Mouse (Mus musculus) C2C12 (cell line): ENCODE results near the gene Snx1. TPM values are rescaled to one million over a fixed set of nuclear protein-coding genes. Genes with fewer than 3 reads are reported as not detected.

Experiments used
- H3K27me3 ChIP-seq: one replicate; pipeline ENCODE4 v1.6.1; 2011; ENCODE audit not compliant: control insufficient read depth, insufficient read depth, insufficient read length
- H3K36me3 ChIP-seq: one replicate; pipeline ENCODE4 v1.6.1; 2011; ENCODE audit not compliant: control insufficient read depth, insufficient read depth
- H3K4me3 ChIP-seq: one replicate; pipeline ENCODE4 v1.5.1; 2011; ENCODE audit warnings: mild to moderate bottlenecking, control low read depth; ENCODE audit not compliant: poor library complexity, insufficient read depth, severe bottlenecking
- H3K79me2 ChIP-seq: one replicate; pipeline ENCODE4 v1.6.1; 2011; ENCODE audit not compliant: control insufficient read depth, insufficient read depth
- H3K79me3 ChIP-seq: one replicate; pipeline ENCODE4 v1.6.1; 2011; ENCODE audit warnings: low read depth, control low read depth
- H3ac ChIP-seq: one replicate; pipeline ENCODE3; 2011; ENCODE audit warnings: low read depth; ENCODE audit not compliant: control insufficient read depth, insufficient read length
- CEBPB ChIP-seq: IDR thresholded peaks from one replicate; pipeline ENCODE4 v1.6.1; 2011; ENCODE audit warnings: low read depth, mild to moderate bottlenecking, control low read depth, moderate library complexity
- CTCF ChIP-seq: IDR thresholded peaks from one replicate; pipeline ENCODE4 v1.5.1; 2011; ENCODE audit not compliant: control insufficient read depth, insufficient read depth, insufficient read length
- FOSL1 ChIP-seq: IDR thresholded peaks from one replicate; pipeline ENCODE4 v1.8.0; 2011; ENCODE audit warnings: mild to moderate bottlenecking, low read length; ENCODE audit not compliant: poor library complexity, insufficient read depth, severe bottlenecking
- MAX ChIP-seq: IDR thresholded peaks from one replicate; pipeline ENCODE4 v1.6.1; 2011; ENCODE audit warnings: mild to moderate bottlenecking, control low read depth
- MYOD1 ChIP-seq: IDR thresholded peaks from one replicate; pipeline ENCODE4 v1.6.1; 2011; ENCODE audit warnings: low read depth; ENCODE audit not compliant: control insufficient read depth, insufficient read length
- MYOG ChIP-seq: IDR thresholded peaks from one replicate; pipeline ENCODE4 v1.6.1; 2011; ENCODE audit not compliant: control insufficient read depth, insufficient read length; ENCODE audit errors: extremely low read depth
- USF1 ChIP-seq: IDR thresholded peaks from one replicate; pipeline ENCODE4 v1.6.1; 2011; ENCODE audit warnings: low read depth, mild to moderate bottlenecking, control low read depth, moderate library complexity
- polyA plus RNA-seq: library from polyadenylated mRNA; unstranded; fragments of >200 nt; fragmentation: generic; extraction: Trizol; gene quantifications from one replicate; pipeline ENCODE4 v1.2.1, GENCODE M21; 2012; ENCODE audit warnings: missing spikeins

The Snx1 gene
- polyA plus RNA-seq, 1 experiment = 69.9 TPM

GRCm38 (mm10) chr9:66105168-66105567, 21.2 kb downstream of the Snx1 start:
- TF ChIP-seq FOSL1 (no peak), USF1 (no peak), MYOD1 (no peak), CEBPB (no peak), MYOG (no peak), MAX (no peak), CTCF (no peak)
- Histone ChIP-seq H3K79me3 (no peaks in the 10 kb centered on the region), H3K27me3 (no peaks in the 10 kb centered on the region), H3ac (no peak overlapping the region), H3K79me2 (no peaks in the 10 kb centered on the region), H3K36me3 (peaks cover 65% of the 10 kb centered on the region), H3K4me3 (no peak overlapping the region)

GRCm38 (mm10) chr9:66104601-66105000, 21.8 kb downstream of the Snx1 start:
- no peaks in the 10 kb centered on the region for H3K27me3 ChIP-seq
- H3K4me3 ChIP-seq = no peak overlapping the region
- no peak overlapping the region for H3ac ChIP-seq
- H3K79me2 ChIP-seq = no peaks in the 10 kb centered on the region
- H3K79me3 ChIP-seq = no peaks in the 10 kb centered on the region
- TF ChIP-seq MAX = no peak
- TF ChIP-seq CTCF = no peak
- no peak for TF ChIP-seq MYOD1
- peaks cover 64% of the 10 kb centered on the region for H3K36me3 ChIP-seq

GRCm38 (mm10) chr9:66102668-66103067, 23.7 kb downstream of the Snx1 start:
- H3K79me2 ChIP-seq = no peaks in the 10 kb centered on the region
- H3K4me3 ChIP-seq = no peak overlapping the region
- no peaks in the 10 kb centered on the region for H3K79me3 ChIP-seq
- TF ChIP-seq FOSL1 (no peak), USF1 (no peak), MAX (no peak), MYOD1 (no peak), CTCF (no peak), MYOG (no peak), CEBPB (no peak)
- H3K36me3 ChIP-seq = peaks cover 69% of the 10 kb centered on the region
- H3ac ChIP-seq = no peak overlapping the region
- H3K27me3 ChIP-seq = no peaks in the 10 kb centered on the region

- peaks cover 64% of the 10 kb centered on the region for H3K36me3 ChIP-seq
- H3ac ChIP-seq = no peak overlapping the region
- no peaks in the 10 kb centered on the region for H3K79me3 ChIP-seq
- H3K4me3 ChIP-seq = no peak overlapping the region
- TF ChIP-seq MYOG = no peak
- TF ChIP-seq CTCF = no peak
- no peak for TF ChIP-seq MAX
- TF ChIP-seq FOSL1 = no peak
- no peak for TF ChIP-seq CEBPB
- no peak for TF ChIP-seq USF1
- no peak for TF ChIP-seq MYOD1
- H3K79me2 ChIP-seq = no peaks in the 10 kb centered on the region
- no peaks in the 10 kb centered on the region for H3K27me3 ChIP-seq
These were observed 24.8 kb downstream of the Snx1 start for GRCm38 (mm10) chr9:66101577-66101976.

- Histone ChIP-seq H3K79me3 (no peaks in the 10 kb centered on the region), H3K36me3 (peaks cover 70% of the 10 kb centered on the region), H3K4me3 (no peak overlapping the region), H3ac (no peak overlapping the region), H3K79me2 (no peaks in the 10 kb centered on the region), H3K27me3 (no peaks in the 10 kb centered on the region)
- no peak for TF ChIP-seq MYOG
- no peak for TF ChIP-seq CTCF
- TF ChIP-seq USF1 = no peak
- no peak for TF ChIP-seq MYOD1
- TF ChIP-seq FOSL1 = no peak
- TF ChIP-seq CEBPB = no peak
- TF ChIP-seq MAX = no peak
These were observed 33.7 kb downstream of the Snx1 start for GRCm38 (mm10) chr9:66092664-66093063.

GRCm38 (mm10) chr9:66091327-66092231, 34.8 kb downstream of the Snx1 start:
- Histone ChIP-seq H3K79me3 (no peaks in the 10 kb centered on the region), H3K79me2 (no peaks in the 10 kb centered on the region), H3K27me3 (no peaks in the 10 kb centered on the region), H3K4me3 (no peak overlapping the region), H3ac (no peak overlapping the region), H3K36me3 (peaks cover 74% of the 10 kb centered on the region)
- TF ChIP-seq CEBPB (no peak), MYOD1 (no peak)
